Comparison of ENCODE assay signal across 8 mouse cellular contexts in the genomic region with DNA sequence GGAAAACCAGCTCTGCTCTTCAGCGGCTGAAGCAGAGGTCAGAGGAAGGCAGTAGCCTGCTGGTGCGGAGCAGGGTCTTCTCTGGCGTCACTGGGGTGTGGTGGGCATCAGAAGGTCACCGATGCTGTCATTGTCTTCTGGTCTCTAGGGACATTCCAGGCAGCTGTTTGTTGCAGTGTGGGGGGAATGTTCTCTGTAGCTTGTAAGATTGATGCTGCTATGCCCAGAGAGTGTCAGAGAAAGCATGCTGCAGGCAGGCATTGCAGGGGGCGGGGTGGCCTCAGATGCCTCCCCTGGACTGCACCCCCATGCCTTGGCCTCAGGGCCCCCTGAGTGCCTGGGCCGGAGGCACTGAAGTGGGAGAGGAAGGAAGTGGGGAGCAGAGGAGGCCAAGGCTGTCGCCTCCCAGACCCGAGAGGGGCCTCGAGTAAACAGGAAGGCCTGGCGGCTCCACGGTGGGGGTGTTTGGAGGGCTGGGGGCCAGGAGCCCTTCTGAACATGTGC. TPM values are rescaled to one million over a fixed set of nuclear protein-coding genes. Genes with fewer than 3 reads are reported as not detected.
DNase-seq lines count a peak whose midpoint lies in the region; ATAC-seq and TF ChIP-seq lines count a peak whose summit lies in the region.

No protein-coding gene starts in this region.

- 0 out of 2 replicates have a peak overlapping the region, but pooled peaks have one; percentile 19 for H3K27ac ChIP-seq in layer of hippocampus, adult 2 months
- H3K27ac ChIP-seq in intestine, postnatal 0 days (ENCODE audit: low read depth, low read length), result 0 out of 2 replicates have a peak overlapping the region, but pooled peaks have one; percentile 35
- peak overlapping the region; percentile 75 for H3K27ac ChIP-seq in liver, postnatal 0 days (ENCODE audit: low read depth)
- H3K27ac ChIP-seq in midbrain, postnatal 0 days (ENCODE audit: low read depth, low read length), result no peak overlapping the region

- H3K27me3 ChIP-seq in intestine, postnatal 0 days (replicated peaks; ENCODE audit: control insufficient read depth, insufficient read depth, low read length), result no peaks in the 10 kb centered on the region
- H3K27me3 ChIP-seq in liver, postnatal 0 days (ENCODE audit: insufficient read depth, low read length), result no peaks in the 10 kb centered on the region
- no peaks in the 10 kb centered on the region for H3K27me3 ChIP-seq in midbrain, postnatal 0 days (ENCODE audit: insufficient read depth, low read length)

- H3K4me3 ChIP-seq in layer of hippocampus, adult 2 months, result no peak overlapping the region
- H3K4me3 ChIP-seq in intestine, postnatal 0 days (ENCODE audit: low read depth, low read length), result no peak overlapping the region
- H3K4me3 ChIP-seq in liver, postnatal 0 days (ENCODE audit: low read depth, low read length), result no peak overlapping the region
- no peak overlapping the region for H3K4me3 ChIP-seq in midbrain, postnatal 0 days (ENCODE audit: low read depth, low read length)

- TF ChIP-seq CTCF in layer of hippocampus, adult 2 months (conservative IDR thresholded peaks at IDR 0.05), result no peak
- TF ChIP-seq CTCF in intestine, postnatal 0 days (IDR thresholded peaks at IDR 0.05; ENCODE audit: low read depth), result no peak
- TF ChIP-seq CTCF in liver, postnatal 0 days (IDR thresholded peaks at IDR 0.05; ENCODE audit: low read depth), result no peak
- TF ChIP-seq CTCF in midbrain, postnatal 0 days (IDR thresholded peaks at IDR 0.05), result no peak

- H3K4me1 ChIP-seq in intestine, postnatal 0 days (replicated peaks; ENCODE audit: control insufficient read depth, insufficient read depth, low read length), result 0 out of 2 replicates have a peak, but pooled peaks cover 2% of the 10 kb centered on the region
- peaks cover 7% of the 10 kb centered on the region; the same call in 1 of the 2 replicates for H3K4me1 ChIP-seq in liver, postnatal 0 days (ENCODE audit: insufficient read depth)
- no peaks in the 10 kb centered on the region for H3K4me1 ChIP-seq in midbrain, postnatal 0 days (ENCODE audit: insufficient read depth, low read length)

- no peak for DNase-seq in layer of hippocampus, adult 2 months (ENCODE audit: low spot score in 2 of 2)
- no peak for DNase-seq in layer of hippocampus, adult 9-10 months (ENCODE audit: low spot score)
- DNase-seq in heart, adult 11 months, result peak; percentile 99
- DNase-seq in liver, postnatal 0 days, result peak; percentile 67
- peak; percentile 44 to 58 for DNase-seq in spleen, postnatal 14 days (ENCODE audit: low spot score in 2 of 2)
- no peak for DNase-seq in left cerebral cortex, adult 18-20 months (ENCODE audit: low spot score in 2 of 2)
- no peak for DNase-seq in midbrain, postnatal 0 days (ENCODE audit: low spot score)

- TF ChIP-seq EP300 in liver, postnatal 0 days (IDR thresholded peaks at IDR 0.05; ENCODE audit: low read depth), result peak; percentile 49; the same call in 1 of the 2 replicates

- WGBS in intestine, postnatal 0 days, result 30% methylated on average over 11 of the region's 11 CpGs
- 30% methylated on average over 11 of the region's 11 CpGs for WGBS in liver, postnatal 0 days (ENCODE audit: insufficient replicate concordance)
- 48% methylated on average over 11 of the region's 11 CpGs for WGBS in midbrain, postnatal 0 days

- H3K9me3 ChIP-seq in intestine, postnatal 0 days (ENCODE audit: control insufficient read depth), result no peaks in the 10 kb centered on the region
- H3K9me3 ChIP-seq in liver, postnatal 0 days (ENCODE audit: low read length), result no peaks in the 10 kb centered on the region
- H3K9me3 ChIP-seq in midbrain, postnatal 0 days (ENCODE audit: low read length), result no peaks in the 10 kb centered on the region

- no peak overlapping the region for H3K4me2 ChIP-seq in intestine, postnatal 0 days (replicated peaks; ENCODE audit: low read depth)
- H3K4me2 ChIP-seq in liver, postnatal 0 days (ENCODE audit: low read depth, low read length), result no peak overlapping the region
- H3K4me2 ChIP-seq in midbrain, postnatal 0 days (ENCODE audit: low read depth, low read length, poor library complexity, severe bottlenecking), result no peak overlapping the region

- ATAC-seq in intestine, postnatal 0 days, result 0 out of 2 replicates have a peak, but pooled peaks have one; percentile 31
- peak; percentile 85 for ATAC-seq in liver, postnatal 0 days
- ATAC-seq in midbrain, postnatal 0 days (ENCODE audit: low FRiP score), result no peak

- H3K9ac ChIP-seq in intestine, postnatal 0 days (ENCODE audit: low read depth, low read length), result no peak overlapping the region
- H3K9ac ChIP-seq in liver, postnatal 0 days (replicated peaks), result 0 out of 2 replicates have a peak overlapping the region, but pooled peaks have one; percentile 4
- H3K9ac ChIP-seq in midbrain, postnatal 0 days (replicated peaks; ENCODE audit: low read length, poor library complexity, severe bottlenecking), result no peak overlapping the region

- H3K36me3 ChIP-seq in intestine, postnatal 0 days (ENCODE audit: control insufficient read depth, insufficient read depth), result no peaks in the 10 kb centered on the region
- no peaks in the 10 kb centered on the region for H3K36me3 ChIP-seq in liver, postnatal 0 days (replicated peaks; ENCODE audit: insufficient read depth, low read length)
- peaks cover 10% of the 10 kb centered on the region for H3K36me3 ChIP-seq in midbrain, postnatal 0 days (ENCODE audit: insufficient read depth, low read length)

RNA-seq across cellular contexts. Expression of a gene that starts 8.6 kb away (rescaled TPM):
- 10 to 100 TPM; 16.4 to 19.7 TPM for total RNA-seq in layer of hippocampus, adult 2 months (2021)
- 32.2 and 34.1 TPM in 2 replicates for polyA plus RNA-seq in intestine, postnatal 0 days (2015; fragmentation: Nextera tagmentation; extraction: Ambion mirVana)
- polyA plus RNA-seq in liver, postnatal 0 days (2015; fragmentation: Nextera tagmentation; extraction: Ambion mirVana), result 29.9 and 30.2 TPM in 2 replicates
- total RNA-seq in left cerebral cortex, adult 18-20 months (2021), result 10 to 100 TPM; 18.4 to 19.9 TPM
- 16.7 and 20.0 TPM in 2 replicates for total RNA-seq in midbrain, postnatal 0 days (2014; rRNA removed)
- polyA plus RNA-seq in midbrain, postnatal 0 days (2015; fragmentation: Nextera tagmentation; extraction: Ambion mirVana), result 20.3 and 21.3 TPM in 2 replicates

RNA-seq across cellular contexts. Expression of a gene that starts 16.3 kb away (rescaled TPM):
- 100 to 1,000 TPM; 120 to 123 TPM for total RNA-seq in layer of hippocampus, adult 2 months (2021)
- polyA plus RNA-seq in intestine, postnatal 0 days (2015; fragmentation: Nextera tagmentation; extraction: Ambion mirVana), result 10.5 and 12.1 TPM in 2 replicates
- polyA plus RNA-seq in liver, postnatal 0 days (2015; fragmentation: Nextera tagmentation; extraction: Ambion mirVana), result 1.3 and 5.9 TPM in 2 replicates
- total RNA-seq in left cerebral cortex, adult 18-20 months (2021), result 100 to 1,000 TPM; 151 to 160 TPM
- 99.6 and 107 TPM in 2 replicates for total RNA-seq in midbrain, postnatal 0 days (2014; rRNA removed)
- polyA plus RNA-seq in midbrain, postnatal 0 days (2015; fragmentation: Nextera tagmentation; extraction: Ambion mirVana), result 114 and 133 TPM in 2 replicates

RNA-seq across cellular contexts. Expression of a gene that starts 38.3 kb away (rescaled TPM):
- total RNA-seq in layer of hippocampus, adult 2 months (2021), result 100 to 1,000 TPM; 117 to 124 TPM
- polyA plus RNA-seq in intestine, postnatal 0 days (2015; fragmentation: Nextera tagmentation; extraction: Ambion mirVana), result 8.3 and 9.1 TPM in 2 replicates
- 14.0 and 15.9 TPM in 2 replicates for polyA plus RNA-seq in liver, postnatal 0 days (2015; fragmentation: Nextera tagmentation; extraction: Ambion mirVana)
- 100 to 1,000 TPM; 113 to 130 TPM for total RNA-seq in left cerebral cortex, adult 18-20 months (2021)
- 113 and 166 TPM in 2 replicates for total RNA-seq in midbrain, postnatal 0 days (2014; rRNA removed)
- polyA plus RNA-seq in midbrain, postnatal 0 days (2015; fragmentation: Nextera tagmentation; extraction: Ambion mirVana), result 42.1 and 45.2 TPM in 2 replicates

RNA-seq across cellular contexts. Expression of a gene that starts 50.9 kb away (rescaled TPM):
- 10 to 100 TPM; 36.4 to 40.0 TPM for total RNA-seq in layer of hippocampus, adult 2 months (2021)
- 5.7 and 6.6 TPM in 2 replicates for polyA plus RNA-seq in intestine, postnatal 0 days (2015; fragmentation: Nextera tagmentation; extraction: Ambion mirVana)
- polyA plus RNA-seq in liver, postnatal 0 days (2015; fragmentation: Nextera tagmentation; extraction: Ambion mirVana), result 4.3 and 5.8 TPM in 2 replicates
- total RNA-seq in left cerebral cortex, adult 18-20 months (2021), result 10 to 100 TPM; 40.6 TPM
- total RNA-seq in midbrain, postnatal 0 days (2014; rRNA removed), result 50.9 and 51.1 TPM in 2 replicates
- 38.0 and 38.6 TPM in 2 replicates for polyA plus RNA-seq in midbrain, postnatal 0 days (2015; fragmentation: Nextera tagmentation; extraction: Ambion mirVana)

Comparison
In these comparisons a context has a peak if more than half of its experiments do, and no peak if none do; other contexts are left out.
1. DNase-seq: peak in heart, adult 11 months (single experiment), liver, postnatal 0 days (single experiment) and spleen, postnatal 14 days (2 of 2); none in layer of hippocampus, adult 2 months (0 of 2), layer of hippocampus, adult 9-10 months (single experiment), left cerebral cortex, adult 18-20 months (0 of 2) and midbrain, postnatal 0 days (single experiment).